Mouse (Mus musculus): Measurements from ENCODE around the gene Ccdc184.

DNA sequence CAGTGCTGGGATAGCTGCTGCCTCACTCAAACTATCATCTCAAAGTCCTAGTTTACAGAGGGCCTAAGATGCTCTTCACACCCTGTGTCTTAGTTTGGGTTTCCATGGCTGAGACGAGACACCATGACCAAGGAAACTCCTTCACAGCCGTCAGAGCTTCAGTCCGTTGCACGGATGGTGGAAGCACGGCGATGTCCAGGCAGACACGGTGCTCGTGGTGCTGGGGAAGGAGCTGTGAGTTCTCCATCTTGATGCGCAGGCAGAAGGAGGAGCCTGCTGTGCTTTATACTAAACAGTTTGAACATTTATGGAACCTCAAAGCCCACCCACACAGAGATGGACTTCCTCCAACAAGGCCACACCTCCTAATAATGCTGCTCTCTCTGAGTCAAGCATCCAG, 30.1 kb upstream of the Ccdc184 start:
- no peak for TF ChIP-seq GATA1 (IDR thresholded peaks at IDR 0.05; ENCODE audit: borderline replicate concordance, low read length)
- TF ChIP-seq FLI1 (IDR thresholded peaks at IDR 0.05; ENCODE audit: low read length): no peak
